Mouse (Mus musculus) myocyte (in vitro differentiated cells): ENCODE results near the gene Keap1. TPM values are rescaled to one million over a fixed set of nuclear protein-coding genes. Genes with fewer than 3 reads are reported as not detected.

Source experiments
- H3K27me3 ChIP-seq: one replicate; pipeline ENCODE4 v1.6.1; 2011; ENCODE audit not compliant: control insufficient read depth, insufficient read depth, insufficient read length
- H3K36me3 ChIP-seq: one replicate; pipeline ENCODE4 v1.6.1; 2011; ENCODE audit not compliant: control insufficient read depth, insufficient read depth
- H3K4me2 ChIP-seq: one replicate; pipeline ENCODE4 v1.6.1; 2011; ENCODE audit warnings: low read depth, control low read depth
- H3K4me3 ChIP-seq: one replicate; pipeline ENCODE4 v1.5.1; 2011; ENCODE audit warnings: mild to moderate bottlenecking, control low read depth, moderate library complexity
- H3K79me2 ChIP-seq: one replicate; pipeline ENCODE4 v1.6.1; 2011; ENCODE audit not compliant: control insufficient read depth, insufficient read depth
- H3ac ChIP-seq: one replicate; pipeline ENCODE4 v1.6.1; 2011; ENCODE audit not compliant: control insufficient read depth, insufficient read length
- CEBPB ChIP-seq: IDR thresholded peaks from 2 replicates; pipeline ENCODE4 v1.6.1; 2011; ENCODE audit warnings: mild to moderate bottlenecking, moderate library complexity; ENCODE audit not compliant: poor library complexity, insufficient read depth, severe bottlenecking
- E2F4 ChIP-seq: IDR thresholded peaks from one replicate; pipeline ENCODE4 v1.6.1; 2011; ENCODE audit warnings: mild to moderate bottlenecking, control low read depth, moderate library complexity; ENCODE audit not compliant: insufficient read depth
- MAX ChIP-seq: IDR thresholded peaks from one replicate; pipeline ENCODE4 v1.6.1; 2011; ENCODE audit warnings: low read depth, mild to moderate bottlenecking, control low read depth
- MYOD1 ChIP-seq, 3 experiments: IDR thresholded peaks; one replicate each; pipeline ENCODE4 v1.6.1; 2011; ENCODE audit warnings: control low read depth in 2 of 3, low read depth in 2 of 3, mild to moderate bottlenecking in 2 of 3, moderate library complexity in 1 of 3; ENCODE audit not compliant: insufficient read length in 2 of 3, control insufficient read depth in 1 of 3
- MYOG ChIP-seq, 3 experiments: IDR thresholded peaks; one replicate each; pipeline ENCODE4 v1.6.1; 2011; ENCODE audit warnings: control low read depth in 2 of 3, low read depth in 2 of 3, mild to moderate bottlenecking in 2 of 3; ENCODE audit not compliant: insufficient read length in 2 of 3, control insufficient read depth in 1 of 3, insufficient read depth in 1 of 3
- POLR2A ChIP-seq: IDR thresholded peaks from one replicate; pipeline ENCODE4 v1.6.1; 2011; ENCODE audit warnings: low read depth, mild to moderate bottlenecking, control low read depth, moderate library complexity; ENCODE audit not compliant: insufficient read length
- POLR2AphosphoS2 ChIP-seq: IDR thresholded peaks from one replicate; pipeline ENCODE4 v1.6.1; 2011; ENCODE audit warnings: low read depth, control low read depth; ENCODE audit not compliant: insufficient read length
- REST ChIP-seq: IDR thresholded peaks from one replicate; pipeline ENCODE4 v1.6.1; 2011; ENCODE audit warnings: mild to moderate bottlenecking, control low read depth, moderate library complexity; ENCODE audit not compliant: insufficient read depth, insufficient read length
- SRF ChIP-seq: IDR thresholded peaks from one replicate; pipeline ENCODE4 v1.6.1; 2011; ENCODE audit warnings: low read depth; ENCODE audit not compliant: control insufficient read depth, insufficient read length
- TCF12 ChIP-seq: IDR thresholded peaks from one replicate; pipeline ENCODE4 v1.6.1; 2011; ENCODE audit warnings: mild to moderate bottlenecking, control low read depth; ENCODE audit not compliant: poor library complexity, insufficient read depth, severe bottlenecking
- TCF3 ChIP-seq: IDR thresholded peaks from one replicate; pipeline ENCODE4 v1.6.1; 2011; ENCODE audit warnings: low read depth, control low read depth; ENCODE audit not compliant: insufficient read length
- USF1 ChIP-seq: IDR thresholded peaks from one replicate; pipeline ENCODE4 v1.6.1; 2011; ENCODE audit warnings: low read depth, mild to moderate bottlenecking, control low read depth, moderate library complexity
- polyA plus RNA-seq: library from polyadenylated mRNA; unstranded; fragments of >200 nt; fragmentation: generic; extraction: Trizol; gene quantifications from one replicate; pipeline ENCODE4 v1.2.1, GENCODE M21; 2012; ENCODE audit warnings: missing spikeins

Keap1 gene
- polyA plus RNA-seq, 1 experiment, result 34.1 TPM

DNA sequence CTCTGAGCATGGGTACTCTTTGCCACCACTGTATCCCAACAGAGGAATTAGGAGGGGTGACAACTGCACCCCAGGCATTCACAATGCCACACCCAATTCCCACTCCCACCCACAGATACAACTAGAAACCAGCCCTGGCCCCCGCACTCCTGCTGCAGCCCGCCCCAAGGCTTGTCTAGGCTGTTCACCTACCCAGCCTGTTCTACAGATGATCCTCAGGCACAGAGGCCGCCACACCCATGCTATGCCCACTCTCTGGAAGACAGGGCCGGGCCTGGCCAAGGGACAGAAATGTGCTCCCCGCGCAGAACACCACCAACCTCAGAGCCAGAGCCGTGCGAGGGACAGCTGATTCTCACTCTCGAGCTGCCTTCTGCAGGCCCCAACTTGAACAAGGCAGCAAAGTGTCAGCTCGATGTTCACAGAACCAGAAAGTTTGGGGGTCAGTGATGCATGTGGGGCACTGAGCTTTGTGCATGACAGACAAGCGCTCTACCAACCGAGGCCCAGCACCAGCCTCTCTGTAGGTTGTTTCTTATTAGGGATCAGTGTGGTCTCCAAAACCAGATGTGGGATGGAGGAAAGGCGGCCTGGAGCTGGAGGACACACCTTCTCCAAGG is 12.1 kb upstream of the Keap1 start:
- no peak overlapping the region for H3K4me2 ChIP-seq
- H3ac ChIP-seq, result no peak overlapping the region
- H3K27me3 ChIP-seq, result peaks cover 3% of the 10 kb centered on the region
- TF ChIP-seq TCF3, result no peak
- TF ChIP-seq POLR2A, result no peak
- TF ChIP-seq USF1, result no peak
- peak in 1 of 3 experiments; percentile 10 for TF ChIP-seq MYOG (IDR thresholded peaks at IDR 0.05; ENCODE audit: control insufficient read depth in 1 of 3, insufficient read depth in 1 of 3, insufficient read length in 2 of 3, low read depth in 2 of 3)
- no peaks in the 10 kb centered on the region for H3K79me2 ChIP-seq
- H3K4me3 ChIP-seq, result no peak overlapping the region
- no peaks in the 10 kb centered on the region for H3K36me3 ChIP-seq

DNA sequence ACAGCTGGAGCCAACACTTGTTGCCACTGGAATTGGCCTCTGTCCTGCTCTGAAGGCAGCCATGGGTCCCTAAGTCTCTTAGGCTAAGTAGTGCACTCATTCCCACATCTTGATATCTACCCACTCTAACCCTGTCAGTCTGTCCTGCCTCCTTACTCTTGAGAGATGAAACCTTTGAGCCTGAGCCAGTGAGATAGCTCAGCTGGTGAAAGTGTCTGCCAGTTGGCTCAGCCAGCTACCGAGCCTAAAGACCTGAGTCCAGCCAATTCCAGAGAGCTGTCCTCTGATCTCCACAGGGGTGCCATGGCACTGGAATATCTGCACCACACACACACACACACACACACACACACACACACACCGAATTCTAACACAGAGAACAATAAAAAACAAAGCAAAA is 11.3 kb upstream of the Keap1 start:
- H3K79me2 ChIP-seq, result no peaks in the 10 kb centered on the region
- no peak overlapping the region for H3ac ChIP-seq
- peak overlapping the region; percentile 27 for H3K4me2 ChIP-seq
- H3K27me3 ChIP-seq, result peaks cover 4% of the 10 kb centered on the region
- H3K4me3 ChIP-seq, result no peak overlapping the region
- no peaks in the 10 kb centered on the region for H3K36me3 ChIP-seq
- TF ChIP-seq SRF, result no peak
- TF ChIP-seq CEBPB, result no peak
- no peak for TF ChIP-seq TCF3
- no peak for TF ChIP-seq POLR2AphosphoS2
- no peak for TF ChIP-seq REST
- no peak for TF ChIP-seq TCF12
- no peak for TF ChIP-seq MYOG (IDR thresholded peaks at IDR 0.05; ENCODE audit: control insufficient read depth in 1 of 3, insufficient read depth in 1 of 3, insufficient read length in 2 of 3, low read depth in 2 of 3)
- no peak for TF ChIP-seq E2F4
- TF ChIP-seq MYOD1 (IDR thresholded peaks at IDR 0.05; ENCODE audit: control insufficient read depth in 1 of 3, insufficient read length in 2 of 3, low read depth in 2 of 3), result no peak
- TF ChIP-seq POLR2A, result no peak
- no peak for TF ChIP-seq USF1
- TF ChIP-seq MAX, result no peak

DNA sequence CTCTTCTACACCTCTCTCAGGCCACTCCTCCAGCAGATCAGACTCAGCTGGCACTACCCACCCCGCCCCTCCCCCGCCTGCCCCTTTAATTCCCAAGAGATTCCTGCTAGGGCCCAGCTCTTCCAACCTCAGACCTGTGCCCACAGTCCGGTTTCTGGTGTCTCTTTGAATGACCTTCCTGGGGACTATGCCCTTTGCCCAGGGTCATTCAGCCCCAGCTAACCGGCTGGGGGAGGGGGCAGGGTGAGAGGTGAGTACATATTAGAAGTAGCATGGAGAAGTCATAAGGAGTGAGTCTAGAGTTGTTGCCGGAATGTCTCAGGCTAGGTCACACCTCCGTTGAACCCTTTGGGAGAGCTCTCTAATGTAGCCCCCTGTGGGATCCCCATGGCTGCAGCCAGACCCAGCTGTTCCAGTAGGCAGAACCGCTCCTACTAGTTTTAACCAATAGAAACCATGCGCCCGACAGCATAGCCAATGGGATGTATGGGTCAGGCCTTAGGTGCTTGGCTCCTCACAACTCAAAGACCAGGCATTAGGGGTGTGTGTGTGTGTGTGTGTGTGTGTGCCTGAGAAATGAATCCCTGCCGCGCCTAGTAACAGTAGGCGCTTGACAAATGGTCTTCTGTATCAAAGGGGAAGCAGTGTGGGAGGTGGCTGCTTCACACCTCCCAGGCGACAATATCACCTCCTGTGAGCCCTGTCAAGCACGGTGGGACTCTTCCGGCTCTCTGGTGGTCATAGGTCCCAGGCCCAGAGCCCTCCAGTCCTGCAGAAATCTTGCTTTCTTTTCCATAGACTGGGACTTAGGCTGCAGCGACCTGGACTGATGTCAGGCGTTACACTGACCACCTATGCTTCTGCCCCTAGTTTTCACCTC is 10.7 kb upstream of the Keap1 start:
- Histone ChIP-seq H3K4me3 (no peak overlapping the region), H3K27me3 (peaks cover 10% of the 10 kb centered on the region), H3ac (no peak overlapping the region), H3K79me2 (no peaks in the 10 kb centered on the region), H3K36me3 (no peaks in the 10 kb centered on the region), H3K4me2 (peak overlapping the region; percentile 27)
- TF ChIP-seq MYOG (IDR thresholded peaks at IDR 0.05; ENCODE audit: control insufficient read depth in 1 of 3, insufficient read depth in 1 of 3, insufficient read length in 2 of 3, low read depth in 2 of 3) (peak in 1 of 3 experiments; percentile 24), REST (no peak)

DNA sequence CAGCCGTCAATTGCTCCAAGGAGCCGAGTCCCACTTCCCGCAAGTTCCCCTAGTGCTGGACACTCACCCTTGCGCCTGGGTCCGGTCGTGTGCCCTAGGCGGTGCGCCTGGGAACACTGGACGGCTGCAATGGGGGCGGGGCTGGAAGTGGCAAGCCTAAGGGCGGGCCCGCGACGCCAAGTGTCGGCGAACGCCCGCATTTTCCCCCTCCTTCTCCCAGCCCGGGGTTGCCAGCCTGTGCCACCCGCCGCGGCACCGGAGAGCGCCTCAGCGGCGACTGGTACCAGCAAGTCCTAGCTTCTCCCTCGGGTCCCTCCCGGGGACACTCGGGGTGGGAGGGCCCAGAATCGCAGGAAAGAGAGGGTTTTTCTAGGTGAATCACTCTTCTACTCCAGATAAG is 9.2 kb upstream of the Keap1 start, which contains the start of gene S1pr5:
S1pr5 (minus strand) TSS at position 118 of the 400 bp plus-strand sequence.
- Histone ChIP-seq H3K27me3 (peaks cover 25% of the 10 kb centered on the region), H3K36me3 (no peaks in the 10 kb centered on the region), H3K4me2 (peak within 1 kb of the TSS; percentile 65), H3ac (no peak within 1 kb of the TSS), H3K4me3 (no peak within 1 kb of the TSS), H3K79me2 (no peaks in the 10 kb centered on the region)
- TF ChIP-seq MYOG (IDR thresholded peaks at IDR 0.05; ENCODE audit: control insufficient read depth in 1 of 3, insufficient read depth in 1 of 3, insufficient read length in 2 of 3, low read depth in 2 of 3) (no peak), POLR2A (peak; percentile 27)

DNA sequence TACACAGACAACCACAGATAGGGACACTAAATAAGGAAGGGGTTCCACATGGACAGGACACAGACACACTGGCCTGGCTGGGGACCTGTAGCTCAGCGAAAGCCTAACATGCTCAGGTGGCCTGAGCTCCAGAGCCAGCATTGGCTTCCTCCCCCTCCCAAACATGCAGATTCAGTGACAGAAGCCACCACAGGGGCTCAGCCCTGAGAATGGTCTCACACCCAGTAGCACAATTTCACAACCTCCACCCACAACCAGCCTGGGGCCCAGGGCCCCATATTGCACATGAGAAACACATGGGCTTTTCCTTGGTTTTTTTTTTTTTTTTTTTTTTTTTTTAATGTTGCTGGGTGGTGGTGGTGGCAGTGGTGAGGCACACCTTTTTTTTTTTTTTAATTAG is 7.2 kb upstream of the Keap1 start:
- Histone ChIP-seq H3K4me3 (no peak overlapping the region), H3K4me2 (no peak overlapping the region), H3K27me3 (peaks cover 25% of the 10 kb centered on the region), H3K36me3 (no peaks in the 10 kb centered on the region), H3ac (no peak overlapping the region), H3K79me2 (no peaks in the 10 kb centered on the region)
- TF ChIP-seq MYOD1 (IDR thresholded peaks at IDR 0.05; ENCODE audit: control insufficient read depth in 1 of 3, insufficient read length in 2 of 3, low read depth in 2 of 3) (no peak), SRF (no peak), POLR2A (no peak), TCF3 (no peak), CEBPB (no peak), E2F4 (no peak), POLR2AphosphoS2 (no peak), MYOG (IDR thresholded peaks at IDR 0.05; ENCODE audit: control insufficient read depth in 1 of 3, insufficient read depth in 1 of 3, insufficient read length in 2 of 3, low read depth in 2 of 3) (no peak), REST (no peak), TCF12 (no peak), USF1 (no peak), MAX (no peak)
